Mouse (Mus musculus) lung, postnatal 25 days (tissue): ENCODE measurements around the gene Ankrd27.
"Not testable (repeated sequence)": the region's sequence is repeated elsewhere in the genome, so short reads cannot be mapped to it uniquely, and the experiment has no call there.

Source experiments
- DNase-seq: peaks from one replicate; pipeline ENCODE4 v3.0.0; 2022; ENCODE audit warnings: low spot score

The Ankrd27 gene

DNA sequence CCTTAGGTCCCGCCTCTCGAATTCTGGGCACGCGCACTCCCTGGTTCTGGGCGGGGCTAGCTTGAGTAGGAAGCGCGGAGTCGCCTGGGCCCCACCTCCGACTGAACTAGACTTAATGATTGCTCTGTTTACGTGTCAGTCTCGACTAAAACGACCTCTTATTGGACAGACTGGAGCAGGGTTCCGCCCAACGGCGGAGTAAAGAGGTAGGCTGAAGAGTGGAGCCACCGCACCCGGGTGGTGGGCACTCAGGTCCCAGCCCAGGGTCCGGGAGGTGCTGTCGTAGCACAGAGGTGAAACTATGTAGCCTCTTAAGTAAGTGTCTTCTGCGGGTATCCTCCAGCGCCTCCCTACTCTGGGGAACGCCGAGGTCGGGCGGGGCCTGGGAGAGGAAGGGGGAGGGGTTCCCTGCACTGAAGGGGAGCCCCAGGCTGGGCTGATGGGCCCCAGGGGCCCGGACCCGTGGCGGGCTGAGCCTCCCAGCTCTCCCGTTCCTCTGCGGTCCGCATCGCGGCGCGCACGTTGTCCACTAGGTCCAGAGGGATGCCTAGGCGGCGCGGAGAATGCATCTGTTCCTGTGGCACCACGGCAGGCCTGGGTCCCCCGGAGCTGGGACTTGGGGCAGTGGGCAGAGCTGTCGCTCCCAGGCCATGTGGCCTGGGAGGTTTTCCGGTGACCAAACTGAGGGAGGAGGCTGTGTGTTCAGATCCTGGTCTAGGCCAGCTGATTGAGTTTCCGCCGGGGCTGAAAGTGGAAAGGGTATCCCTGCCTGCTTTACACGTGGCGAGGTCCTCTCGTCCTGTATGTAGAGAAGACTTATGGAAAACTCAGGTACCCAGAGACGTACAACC is at the start of gene Ankrd27:
Gene Ankrd27 (plus strand): TSS at position 190 of the 851 bp plus-strand sequence.
- DNase-seq: peak; percentile 97

DNA sequence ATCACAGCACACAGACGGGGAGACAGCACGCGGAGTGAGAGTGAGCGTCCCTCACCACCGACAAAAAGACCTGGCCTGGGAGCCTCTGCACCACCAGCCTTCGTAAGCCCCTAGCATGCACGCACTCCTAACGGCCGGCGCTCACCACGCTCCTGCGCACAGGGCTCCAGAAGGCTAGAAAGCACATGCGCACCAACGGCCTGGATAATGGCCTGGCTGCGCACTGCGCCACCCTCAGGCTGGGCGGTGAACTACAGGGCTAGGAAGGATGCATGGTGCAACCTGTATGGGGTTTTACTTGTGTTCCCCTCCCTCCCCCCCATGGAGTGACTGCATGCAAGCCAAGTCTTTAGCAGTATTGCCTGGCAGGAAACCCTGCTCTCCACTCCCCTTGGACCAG is 48.5 kb upstream of the Ankrd27 start, which contains the start of gene Tdrd12:
Gene Tdrd12 (minus strand): TSS at position 184 of the 400 bp plus-strand sequence.
- no peak for DNase-seq

DNA sequence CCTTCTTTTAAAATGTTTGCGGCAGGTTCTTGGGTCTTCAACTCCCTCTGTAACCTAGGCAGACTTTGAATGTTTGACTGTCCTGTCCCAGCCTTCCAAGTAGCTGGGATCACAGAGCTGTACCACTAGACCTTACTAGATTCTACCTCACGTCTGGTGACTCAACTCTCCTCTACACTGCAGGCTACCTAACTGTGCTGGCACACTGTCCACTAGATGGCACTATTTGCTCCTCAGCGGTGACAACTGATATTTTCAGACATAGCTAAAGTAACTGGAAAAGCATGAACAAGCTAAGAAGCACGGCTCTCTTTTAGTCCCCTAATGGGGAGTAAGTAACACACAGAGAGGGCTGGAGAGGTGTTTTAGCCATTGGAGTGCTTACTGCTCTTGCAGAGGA is 40.2 kb upstream of the Ankrd27 start:
- peak; percentile 61 for DNase-seq

DNA sequence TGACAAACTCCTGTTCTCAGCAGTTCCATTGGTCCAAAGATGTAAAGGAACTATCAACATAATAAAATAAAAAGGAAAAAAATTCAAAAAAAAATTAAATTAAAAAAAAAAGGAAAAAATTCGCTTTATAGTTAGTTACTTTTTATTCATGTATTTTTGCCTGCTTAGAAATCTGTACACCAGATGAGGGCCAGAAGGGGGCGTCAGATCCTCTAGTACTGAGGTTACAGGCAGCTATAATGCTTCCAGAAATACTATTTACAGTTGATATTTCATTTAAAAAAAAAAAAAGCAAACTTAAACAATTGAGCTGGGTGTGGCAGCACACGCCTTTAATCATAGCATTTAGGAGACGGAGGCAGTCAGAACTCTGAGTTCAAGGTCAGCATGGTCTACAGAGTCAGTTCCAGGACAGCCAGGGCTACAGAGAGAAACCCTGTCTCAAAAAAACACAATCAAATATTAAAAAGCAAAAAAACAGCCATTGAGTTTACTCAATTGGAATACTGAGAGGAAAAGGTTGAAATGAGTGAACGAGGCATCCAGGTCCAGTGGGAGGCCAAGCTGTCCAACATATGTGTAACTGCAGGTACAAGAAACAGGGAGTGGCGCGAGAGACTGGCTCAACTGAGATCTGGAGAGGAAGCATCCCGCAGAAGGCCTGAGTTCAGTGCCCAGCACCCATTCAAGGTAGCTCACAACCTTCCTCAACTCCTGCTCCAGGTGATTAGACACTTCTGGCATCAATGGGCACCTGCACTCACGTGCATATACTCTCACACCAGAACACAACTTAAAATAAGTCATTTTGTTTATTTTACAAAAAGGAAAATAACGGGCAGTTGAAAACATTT is 32.1 kb upstream of the Ankrd27 start:
- peak; percentile 23 for DNase-seq

DNA sequence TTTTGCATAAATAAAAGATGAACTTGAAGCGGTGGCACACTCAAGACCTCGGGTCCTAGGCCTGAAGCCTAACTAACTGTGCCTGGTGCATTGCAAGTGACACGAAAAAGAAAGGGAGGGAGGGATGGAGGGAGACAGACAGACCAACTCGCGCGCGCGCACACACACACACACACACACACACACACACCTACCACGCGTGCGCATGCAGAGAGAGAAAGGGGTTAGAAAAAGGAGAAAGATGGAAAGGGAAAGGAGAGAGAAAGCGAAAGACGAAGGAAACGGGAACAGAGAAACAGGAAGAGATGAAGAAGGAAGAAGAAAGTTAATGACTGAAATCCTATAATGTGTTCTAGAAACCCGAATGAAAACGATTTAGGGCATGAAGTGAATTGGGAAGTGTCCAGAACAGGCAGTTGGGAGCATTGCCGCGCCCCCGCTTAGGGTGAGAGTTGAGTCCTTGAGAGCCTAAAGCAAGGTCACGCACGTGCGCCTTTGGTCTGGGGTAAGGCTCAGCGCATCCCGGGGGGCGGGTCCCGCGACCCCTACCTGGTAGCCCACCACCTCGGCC is 31.4 kb upstream of the Ankrd27 start:
- no peak for DNase-seq

DNA sequence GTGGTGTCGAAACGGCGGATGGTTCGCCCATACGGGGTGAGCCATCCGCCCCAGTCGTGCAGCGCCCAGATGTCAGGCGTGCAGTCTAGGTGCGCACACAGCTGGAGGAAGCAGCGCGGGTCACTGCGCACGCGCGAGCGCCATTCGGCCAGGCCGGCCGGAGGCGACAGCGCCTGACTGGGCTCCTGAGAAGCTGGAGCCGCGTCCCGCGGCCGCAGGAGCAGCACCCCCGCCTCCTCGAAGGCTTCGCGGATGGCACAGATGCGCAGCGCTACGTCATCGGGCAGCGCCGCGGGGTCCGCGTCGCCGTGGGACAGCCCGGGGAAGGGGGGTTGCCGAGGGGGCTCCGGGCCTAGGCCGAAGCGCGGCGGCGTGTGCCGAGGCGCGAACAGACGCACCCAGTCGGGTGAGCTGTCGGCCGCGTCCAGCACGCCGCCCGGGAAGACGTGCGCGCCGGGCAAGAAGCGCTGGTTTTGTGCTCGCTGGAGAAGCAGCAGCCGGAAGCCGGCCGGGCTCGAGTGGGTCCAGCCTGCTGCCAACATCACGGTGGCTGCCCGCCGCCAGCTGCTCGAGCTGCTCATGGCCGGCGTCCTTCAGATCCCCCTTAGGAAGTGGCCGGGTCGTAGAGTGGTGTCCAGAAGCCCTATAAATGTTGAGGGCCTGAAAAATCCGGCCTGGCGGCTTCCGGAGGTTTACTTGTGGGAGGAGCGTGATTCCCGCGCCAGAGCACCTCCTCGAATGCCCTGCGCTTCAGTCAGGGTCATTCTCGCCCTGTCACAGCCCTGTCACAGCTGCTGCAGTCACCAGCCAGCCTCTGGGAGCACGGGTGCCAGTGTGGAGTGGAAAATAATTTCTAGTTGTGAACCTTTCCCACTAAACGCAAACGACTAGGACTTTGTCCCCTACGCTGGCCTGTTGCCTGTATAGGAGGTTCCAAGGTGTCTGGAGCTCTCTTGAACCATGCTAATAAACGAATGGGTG is 30.5 kb upstream of the Ankrd27 start:
- peak; percentile 83 for DNase-seq

DNA sequence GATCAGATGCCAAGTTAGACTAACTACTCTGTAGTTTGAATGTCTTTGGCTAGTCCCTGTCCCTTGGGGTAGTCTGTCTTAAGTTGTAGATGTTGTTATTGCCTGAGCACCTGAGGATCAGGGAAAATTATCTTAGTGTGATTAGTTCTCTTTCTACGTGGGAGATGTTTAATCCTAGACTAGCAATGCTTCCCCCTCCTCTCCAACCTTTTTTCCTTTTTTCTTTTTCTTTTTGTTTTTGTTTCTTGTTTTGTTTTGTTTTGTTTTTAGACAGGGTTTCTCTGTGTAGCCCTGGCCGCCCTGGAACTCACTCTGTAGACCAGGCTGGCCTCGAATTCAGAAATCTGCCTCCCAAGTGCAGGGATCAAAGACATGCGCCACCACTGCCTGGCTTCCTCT is 29.8 kb upstream of the Ankrd27 start, which contains the start of gene Nudt19:
Gene Nudt19 (minus strand): TSS at position 100 of the 399 bp plus-strand sequence.
- no peak for DNase-seq

DNA sequence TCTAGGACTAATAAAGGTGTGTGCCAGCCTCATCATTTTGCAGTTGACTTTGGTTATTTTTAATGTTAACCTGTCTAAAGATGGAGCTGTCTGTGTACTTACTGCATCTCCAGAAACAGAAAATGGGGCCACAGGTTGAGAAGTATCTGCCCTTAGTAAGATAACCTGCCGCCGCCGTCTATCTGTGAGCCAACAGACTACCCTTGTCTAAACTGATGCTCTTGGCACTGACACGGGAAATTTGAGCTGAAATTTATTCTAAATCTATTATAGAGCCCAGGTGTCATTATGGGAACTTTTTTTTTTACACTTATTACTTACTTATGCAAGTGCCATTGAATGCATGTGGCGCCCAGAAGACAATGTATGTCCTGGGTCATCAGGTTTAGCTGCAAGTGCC is 29.1 kb upstream of the Ankrd27 start:
- no peak for DNase-seq

DNA sequence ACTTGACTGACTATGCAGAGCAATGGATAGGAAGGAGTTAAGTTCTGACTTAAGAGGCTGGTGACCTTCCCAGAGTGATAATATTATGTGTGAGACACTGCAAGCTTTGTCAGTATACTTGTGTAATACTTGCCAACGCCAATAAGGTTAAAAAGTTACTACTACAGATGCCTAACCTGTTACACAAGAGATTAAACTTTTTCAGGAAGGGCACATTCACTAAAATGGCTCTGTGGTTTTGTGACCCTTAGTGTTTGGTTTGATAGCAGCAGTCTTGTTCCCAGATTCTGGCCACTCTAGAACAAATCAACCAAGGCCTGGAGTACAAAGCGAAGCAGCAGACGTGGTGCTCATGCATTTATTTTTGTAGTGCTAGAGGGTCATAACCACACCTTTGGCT is 28.5 kb upstream of the Ankrd27 start:
- peak; percentile 10 for DNase-seq

DNA sequence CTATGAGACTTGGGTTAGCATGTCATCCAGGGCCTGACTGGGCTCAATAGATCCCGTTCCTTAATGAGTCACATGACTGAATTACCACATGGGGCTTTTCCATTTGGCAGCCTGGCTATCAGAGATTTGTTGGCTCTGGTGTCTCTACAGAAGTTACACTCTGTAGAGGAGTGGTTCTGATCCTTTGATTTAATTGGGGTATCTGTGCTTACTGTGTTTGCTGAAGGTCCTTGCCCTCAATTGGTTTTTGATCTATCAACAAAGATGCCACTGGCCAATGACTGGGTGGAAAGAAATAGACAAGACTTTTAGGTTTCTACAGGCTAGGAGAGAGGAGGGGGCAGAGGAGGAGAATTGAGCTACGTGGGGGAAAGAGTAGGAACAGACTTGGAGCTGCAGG is 27.4 kb upstream of the Ankrd27 start:
- DNase-seq: no peak

DNA sequence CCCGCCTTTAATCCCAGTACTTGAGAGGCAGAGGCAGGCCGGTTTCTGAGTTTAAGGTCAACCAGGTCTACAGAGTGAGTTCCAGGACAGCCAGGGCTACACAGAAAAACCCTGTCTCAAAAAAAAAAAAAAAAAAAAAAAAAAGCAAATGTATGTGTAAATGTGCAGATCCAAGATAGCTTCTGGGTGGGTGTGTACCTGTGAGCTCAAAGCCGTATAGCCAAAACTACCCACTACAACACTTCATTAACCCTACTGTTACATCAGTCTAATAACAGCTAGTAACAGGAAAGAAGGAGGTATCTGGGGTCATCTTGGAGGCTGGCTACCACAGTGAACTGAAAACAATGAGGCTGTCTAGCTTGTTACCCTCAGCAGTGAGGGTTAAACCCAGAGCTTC is 26.2 kb upstream of the Ankrd27 start:
- DNase-seq: no peak

DNA sequence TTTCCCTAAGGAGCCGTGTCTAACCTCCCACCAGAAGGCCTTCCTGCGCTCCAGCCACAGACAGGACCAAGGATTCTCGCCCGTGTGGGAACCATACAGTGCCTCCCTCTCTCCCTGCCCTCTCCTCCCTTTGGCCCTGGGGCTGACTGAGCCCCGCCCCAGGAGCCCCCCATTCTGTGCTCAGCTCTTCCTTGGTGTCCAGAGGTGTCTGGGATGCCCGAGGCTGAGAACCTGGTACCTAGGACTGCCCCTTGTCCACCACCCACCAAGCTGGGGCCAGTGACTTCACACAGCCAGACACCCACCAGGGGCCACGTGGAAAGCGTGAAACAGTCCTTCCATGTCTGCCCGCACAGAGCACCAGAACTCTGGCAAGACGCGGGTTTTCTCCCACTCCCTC is 23.0 kb upstream of the Ankrd27 start:
- DNase-seq: no peak

DNA sequence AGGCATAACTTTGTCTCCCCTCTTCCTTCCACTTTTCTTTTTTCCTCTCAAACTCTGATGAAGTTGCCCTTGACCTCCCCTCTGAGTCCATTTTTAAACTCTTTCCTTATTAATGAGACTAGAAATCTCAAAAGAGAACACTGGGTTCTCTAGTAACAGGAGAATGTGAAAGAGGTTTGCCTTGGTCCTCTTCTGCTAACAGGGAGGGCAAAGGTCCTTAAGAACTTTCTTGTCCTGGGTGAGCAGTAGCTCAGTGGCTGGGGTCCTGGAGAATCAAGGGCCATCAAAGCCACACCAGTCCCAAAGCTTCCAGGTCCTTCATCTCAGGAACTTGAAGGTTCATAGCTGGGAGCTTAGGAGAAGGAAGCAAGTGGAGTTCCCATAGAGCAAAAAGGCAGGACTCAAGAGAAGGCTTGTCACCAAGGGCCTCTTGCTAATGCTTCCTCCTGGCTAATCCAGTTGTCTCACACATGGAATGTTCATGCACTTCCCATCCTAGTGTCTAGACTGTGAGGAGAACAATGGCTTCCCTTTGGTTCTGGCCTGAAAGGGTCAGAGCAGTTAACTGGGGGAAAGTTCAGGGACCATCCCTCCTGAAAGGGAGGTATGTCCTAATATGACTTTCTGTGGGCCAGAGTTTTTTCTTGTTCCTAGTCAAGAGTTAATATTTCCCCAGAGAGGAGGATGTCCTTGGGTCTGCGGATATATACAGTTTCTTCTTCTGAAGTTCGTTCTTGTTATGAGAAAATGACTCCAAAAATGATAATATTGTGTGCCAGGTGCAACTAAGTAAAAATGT is 21.8 kb upstream of the Ankrd27 start:
- no peak for DNase-seq

DNA sequence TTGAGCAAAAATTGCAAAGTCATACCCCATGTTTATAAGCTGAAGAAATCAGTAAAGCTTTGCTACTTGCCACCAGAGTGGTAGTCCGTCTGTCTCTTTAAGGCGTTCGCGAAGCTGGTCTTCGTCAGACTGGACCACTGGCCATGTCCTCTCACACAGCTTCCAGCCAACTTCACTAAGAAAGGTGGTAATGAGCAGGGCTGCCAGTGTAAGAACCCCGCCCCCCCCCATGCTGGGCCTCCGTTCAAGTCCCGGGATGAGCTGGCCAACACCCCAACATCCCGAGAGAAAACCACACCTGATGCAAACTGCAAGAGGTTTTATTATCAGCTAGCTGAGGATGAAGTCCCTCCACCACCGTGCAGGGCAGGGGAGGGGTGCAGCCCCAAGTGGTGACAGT is 21.2 kb upstream of the Ankrd27 start:
- DNase-seq: not testable (repeated sequence)

DNA sequence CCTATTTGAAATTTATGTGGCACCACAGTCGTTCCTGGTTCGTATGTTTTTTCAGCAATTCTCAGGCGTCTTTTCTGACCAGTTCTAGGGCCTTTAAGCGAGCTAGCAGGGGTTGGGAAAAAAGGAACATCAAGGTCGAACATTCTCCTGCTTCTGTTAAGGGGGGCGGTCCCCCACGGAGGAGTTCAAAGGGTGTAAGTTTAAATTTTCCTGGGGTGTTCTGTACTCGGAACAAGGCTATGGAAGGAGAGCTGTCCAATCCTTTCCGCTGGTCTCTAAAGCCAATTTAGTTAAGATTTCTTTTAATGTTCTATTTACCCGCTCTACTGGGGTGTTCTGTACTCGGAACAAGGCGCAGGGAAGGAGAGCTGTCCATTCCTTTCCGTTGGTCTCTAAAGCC is 20.1 kb upstream of the Ankrd27 start:
- not testable (repeated sequence) for DNase-seq

DNA sequence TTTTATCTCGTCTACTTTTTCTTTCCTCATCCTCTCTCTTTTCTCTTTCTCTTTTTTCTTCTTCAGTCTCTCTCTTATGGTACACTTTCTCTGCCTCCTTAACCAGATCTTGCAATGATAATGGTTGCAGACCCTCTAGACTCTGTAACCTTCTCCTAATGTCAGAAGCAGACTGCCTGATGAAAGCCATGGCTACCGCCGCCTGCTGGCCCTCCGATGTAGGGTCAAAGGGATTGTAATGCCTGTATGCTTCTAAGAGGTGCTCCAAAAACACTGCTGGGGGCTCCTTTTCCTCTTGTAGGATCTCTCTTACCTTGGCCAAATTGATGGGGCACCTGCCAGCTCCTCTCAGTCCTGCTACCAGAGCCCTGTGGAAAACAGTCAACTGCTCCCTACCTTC is 16.3 kb upstream of the Ankrd27 start:
- not testable (repeated sequence) for DNase-seq

DNA sequence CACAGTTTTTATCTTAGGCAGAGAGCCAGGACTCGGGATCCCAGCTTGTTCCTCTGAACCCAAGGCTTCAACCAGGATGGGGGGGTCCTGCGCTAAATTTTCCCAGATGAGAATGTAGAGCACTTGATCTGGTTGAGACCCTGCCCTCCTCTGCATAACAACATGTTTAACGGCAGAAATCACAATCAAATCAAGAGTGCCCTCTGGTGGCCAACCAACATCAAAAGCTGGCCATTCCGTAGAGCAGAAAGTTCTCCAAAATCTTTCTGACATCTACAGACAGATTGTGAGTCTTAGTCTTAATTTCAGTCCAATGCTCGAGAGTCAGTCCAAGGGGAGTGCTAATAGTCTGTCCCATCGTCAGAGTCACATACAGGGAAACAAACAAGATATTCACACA is 15.2 kb upstream of the Ankrd27 start:
- not testable (repeated sequence) for DNase-seq

DNA sequence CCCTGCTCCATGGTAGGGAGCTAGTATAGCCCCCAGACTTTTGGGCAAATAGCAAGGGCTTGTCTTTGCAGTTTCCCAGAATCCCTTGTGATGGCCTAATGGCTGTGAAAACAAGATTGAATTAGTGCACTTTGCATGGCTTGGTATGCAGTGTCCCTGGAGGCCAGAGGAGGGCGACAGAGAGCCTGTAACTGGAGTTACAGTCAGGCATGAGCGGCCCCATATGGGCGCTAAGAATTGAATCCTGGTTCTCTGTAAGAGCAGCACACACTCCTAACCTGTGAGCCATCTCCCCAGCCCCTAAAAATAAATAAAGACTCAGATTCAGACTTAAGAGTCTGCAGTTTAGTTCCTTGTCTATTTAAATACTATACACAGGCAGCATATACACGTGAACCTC is 6.2 kb upstream of the Ankrd27 start:
- DNase-seq: peak; percentile 43

DNA sequence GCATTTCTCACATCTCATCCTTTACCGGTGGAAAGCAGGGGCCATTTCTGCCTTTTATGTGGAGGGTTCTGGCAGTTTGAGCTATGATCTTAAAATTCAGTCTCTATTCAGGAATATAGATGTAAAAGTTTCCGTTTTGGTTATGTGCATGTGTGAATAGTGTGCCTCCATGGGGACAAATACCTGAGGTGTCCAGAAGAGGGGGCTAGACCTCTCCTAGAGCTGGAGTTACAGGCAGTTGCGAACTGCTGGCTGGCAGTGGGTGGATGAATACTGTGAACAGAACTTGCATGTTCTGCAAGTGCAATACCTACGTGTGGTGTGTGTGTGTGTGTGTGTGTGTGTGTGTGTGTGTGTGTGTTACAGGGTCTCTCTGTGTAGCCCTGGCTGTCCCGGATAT is 3.3 kb upstream of the Ankrd27 start:
- no peak for DNase-seq

DNA sequence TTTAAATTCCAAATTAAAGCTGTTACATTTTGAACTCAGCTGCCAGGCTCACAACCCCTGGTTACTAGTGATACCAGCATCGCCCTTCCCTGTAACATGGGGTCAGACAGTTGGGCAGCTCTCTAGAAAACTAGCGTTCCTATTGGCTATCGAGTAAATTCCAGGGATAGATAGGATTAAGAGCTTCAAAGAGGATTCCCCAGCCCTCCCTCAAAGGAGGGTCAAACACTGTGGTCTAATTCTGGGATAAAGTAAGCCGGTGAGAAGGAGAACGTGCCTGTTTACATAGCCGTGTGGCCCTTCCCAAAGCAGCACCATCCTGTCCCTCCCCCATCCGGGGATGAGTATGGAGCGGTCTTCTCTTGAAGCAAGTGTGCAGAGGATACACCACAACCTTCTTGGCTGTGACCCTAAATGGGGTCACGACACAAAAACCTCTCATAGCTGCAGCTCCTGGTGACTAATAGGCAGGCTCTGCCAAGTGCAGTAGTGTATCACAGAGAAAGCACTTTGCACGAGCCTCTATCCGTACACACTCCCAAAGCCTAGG is 2.5 kb upstream of the Ankrd27 start:
- DNase-seq: no peak
